Mouse (Mus musculus): ENCODE results near the gene Slmap. TPM values are rescaled to one million over a fixed set of nuclear protein-coding genes. Genes with fewer than 3 reads are reported as not detected.

Gene Slmap
- total and polyA plus RNA-seq, 2 experiments, result 10.5 to 50.8 TPM

GRCm38 (mm10) chr14:26420231-26420630 is 114.5 kb downstream of the Slmap start:
- H3K4me3 ChIP-seq (ENCODE audit: insufficient read depth, low read depth, low read length), result no peak overlapping the region
- peaks cover 65% of the 10 kb centered on the region for H3K36me3 ChIP-seq (ENCODE audit: control insufficient read depth, insufficient read depth, low read length)
- 50% methylated on average over 2 of the region's 2 CpGs for WGBS
- H3K79me2 ChIP-seq (ENCODE audit: control insufficient read depth, insufficient read depth, low read length), result no peaks in the 10 kb centered on the region
- no peaks in the 10 kb centered on the region for H3K27me3 ChIP-seq (ENCODE audit: control insufficient read depth, insufficient read depth, low read length)
- no peak for TF ChIP-seq CTCF (IDR thresholded peaks at IDR 0.05; ENCODE audit: low read depth, low read length)
- TF ChIP-seq POLR2A (IDR thresholded peaks at IDR 0.05; ENCODE audit: extremely low read depth, insufficient read depth, low read length), result no peak
- DNase-seq (ENCODE audit: extremely low read depth, low read depth, low spot score), result no peak
- 0 out of 2 replicates have a peak, but pooled peaks cover 3% of the 10 kb centered on the region for H3K4me1 ChIP-seq (ENCODE audit: control insufficient read depth, insufficient read depth, low read length)
- no peak overlapping the region for H3K9ac ChIP-seq (ENCODE audit: low read depth, low read length)
- H3K27ac ChIP-seq (replicated peaks; ENCODE audit: insufficient read depth, low read depth, low read length), result no peak overlapping the region

- H3K27ac ChIP-seq (replicated peaks; ENCODE audit: insufficient read depth, low read depth, low read length), result no peak overlapping the region
- H3K9ac ChIP-seq (ENCODE audit: low read depth, low read length), result no peak overlapping the region
- WGBS, result 87% methylated on average over 5 of the region's 5 CpGs
- H3K4me3 ChIP-seq (ENCODE audit: insufficient read depth, low read depth, low read length), result no peak overlapping the region
- no peaks in the 10 kb centered on the region for H3K27me3 ChIP-seq (ENCODE audit: control insufficient read depth, insufficient read depth, low read length)
- TF ChIP-seq CTCF (IDR thresholded peaks at IDR 0.05; ENCODE audit: low read depth, low read length) (no peak), POLR2A (IDR thresholded peaks at IDR 0.05; ENCODE audit: extremely low read depth, insufficient read depth, low read length) (no peak)
- 0 out of 2 replicates have a peak, but pooled peaks cover 3% of the 10 kb centered on the region for H3K4me1 ChIP-seq (ENCODE audit: control insufficient read depth, insufficient read depth, low read length)
- no peak for DNase-seq (ENCODE audit: extremely low read depth, low read depth, low spot score)
- no peaks in the 10 kb centered on the region for H3K79me2 ChIP-seq (ENCODE audit: control insufficient read depth, insufficient read depth, low read length)
- peaks cover 64% of the 10 kb centered on the region for H3K36me3 ChIP-seq (ENCODE audit: control insufficient read depth, insufficient read depth, low read length)
Observed at GRCm38 (mm10) chr14:26417956-26418355, 116.8 kb downstream of the Slmap start.

GRCm38 (mm10) chr14:26417088-26417487 is 117.6 kb downstream of the Slmap start:
- H3K4me1 ChIP-seq (ENCODE audit: control insufficient read depth, insufficient read depth, low read length), result no peaks in the 10 kb centered on the region
- peaks cover 64% of the 10 kb centered on the region for H3K36me3 ChIP-seq (ENCODE audit: control insufficient read depth, insufficient read depth, low read length)

GRCm38 (mm10) chr14:26413581-26413980 is 121.2 kb downstream of the Slmap start:
- Histone ChIP-seq H3K4me3 (ENCODE audit: insufficient read depth, low read depth, low read length) (no peak overlapping the region), H3K36me3 (ENCODE audit: control insufficient read depth, insufficient read depth, low read length) (peaks cover 51% of the 10 kb centered on the region), H3K27me3 (ENCODE audit: control insufficient read depth, insufficient read depth, low read length) (no peaks in the 10 kb centered on the region), H3K79me2 (ENCODE audit: control insufficient read depth, insufficient read depth, low read length) (no peaks in the 10 kb centered on the region), H3K27ac (replicated peaks; ENCODE audit: insufficient read depth, low read depth, low read length) (no peak overlapping the region), H3K4me1 (ENCODE audit: control insufficient read depth, insufficient read depth, low read length) (no peaks in the 10 kb centered on the region), H3K9ac (ENCODE audit: low read depth, low read length) (no peak overlapping the region)
- DNase-seq (ENCODE audit: extremely low read depth, low read depth, low spot score), result no peak
- TF ChIP-seq POLR2A (IDR thresholded peaks at IDR 0.05; ENCODE audit: extremely low read depth, insufficient read depth, low read length), result no peak
- no peak for TF ChIP-seq CTCF (IDR thresholded peaks at IDR 0.05; ENCODE audit: low read depth, low read length)
- WGBS, result 54% methylated on average over 1 of the region's 1 CpGs

More at GRCm38 (mm10) chr14:26417088-26417487, 117.6 kb downstream of the Slmap start:
- no peak for DNase-seq (ENCODE audit: extremely low read depth, low read depth, low spot score)
- H3K79me2 ChIP-seq (ENCODE audit: control insufficient read depth, insufficient read depth, low read length), result no peaks in the 10 kb centered on the region
- WGBS, result 79% methylated on average over 4 of the region's 4 CpGs
- no peak overlapping the region for H3K27ac ChIP-seq (replicated peaks; ENCODE audit: insufficient read depth, low read depth, low read length)
- no peak overlapping the region for H3K4me3 ChIP-seq (ENCODE audit: insufficient read depth, low read depth, low read length)
- TF ChIP-seq CTCF (IDR thresholded peaks at IDR 0.05; ENCODE audit: low read depth, low read length) (no peak), POLR2A (IDR thresholded peaks at IDR 0.05; ENCODE audit: extremely low read depth, insufficient read depth, low read length) (no peak)
- H3K9ac ChIP-seq (ENCODE audit: low read depth, low read length), result no peak overlapping the region
- H3K27me3 ChIP-seq (ENCODE audit: control insufficient read depth, insufficient read depth, low read length), result no peaks in the 10 kb centered on the region

GRCm38 (mm10) chr14:26406746-26407145 is 128.0 kb downstream of the Slmap start:
- 95% methylated on average over 7 of the region's 7 CpGs for WGBS
- TF ChIP-seq CTCF (IDR thresholded peaks at IDR 0.05; ENCODE audit: low read depth, low read length) (no peak), POLR2A (IDR thresholded peaks at IDR 0.05; ENCODE audit: extremely low read depth, insufficient read depth, low read length) (no peak)
- H3K9ac ChIP-seq (ENCODE audit: low read depth, low read length), result no peak overlapping the region
- no peaks in the 10 kb centered on the region for H3K27me3 ChIP-seq (ENCODE audit: control insufficient read depth, insufficient read depth, low read length)
- no peak for DNase-seq (ENCODE audit: extremely low read depth, low read depth, low spot score)
- no peak overlapping the region for H3K27ac ChIP-seq (replicated peaks; ENCODE audit: insufficient read depth, low read depth, low read length)
- H3K36me3 ChIP-seq (ENCODE audit: control insufficient read depth, insufficient read depth, low read length), result peaks cover 6% of the 10 kb centered on the region; the same call in 1 of the 2 replicates
- H3K4me3 ChIP-seq (ENCODE audit: insufficient read depth, low read depth, low read length), result no peak overlapping the region
- no peaks in the 10 kb centered on the region for H3K79me2 ChIP-seq (ENCODE audit: control insufficient read depth, insufficient read depth, low read length)
- no peaks in the 10 kb centered on the region for H3K4me1 ChIP-seq (ENCODE audit: control insufficient read depth, insufficient read depth, low read length)

- TF ChIP-seq POLR2A (IDR thresholded peaks at IDR 0.05; ENCODE audit: extremely low read depth, insufficient read depth, low read length) (no peak), CTCF (IDR thresholded peaks at IDR 0.05; ENCODE audit: low read depth, low read length) (no peak)
- H3K27ac ChIP-seq (replicated peaks; ENCODE audit: insufficient read depth, low read depth, low read length), result no peak overlapping the region
- no peaks in the 10 kb centered on the region for H3K27me3 ChIP-seq (ENCODE audit: control insufficient read depth, insufficient read depth, low read length)
- 0 out of 2 replicates have a peak, but pooled peaks cover 2% of the 10 kb centered on the region for H3K36me3 ChIP-seq (ENCODE audit: control insufficient read depth, insufficient read depth, low read length)
- 95% methylated on average over 7 of the region's 7 CpGs for WGBS
- no peak overlapping the region for H3K9ac ChIP-seq (ENCODE audit: low read depth, low read length)
- no peak for DNase-seq (ENCODE audit: extremely low read depth, low read depth, low spot score)
- H3K79me2 ChIP-seq (ENCODE audit: control insufficient read depth, insufficient read depth, low read length), result no peaks in the 10 kb centered on the region
- no peak overlapping the region for H3K4me3 ChIP-seq (ENCODE audit: insufficient read depth, low read depth, low read length)
- H3K4me1 ChIP-seq (ENCODE audit: control insufficient read depth, insufficient read depth, low read length), result no peaks in the 10 kb centered on the region
Observed at GRCm38 (mm10) chr14:26398508-26399160, 136.1 kb downstream of the Slmap start.
